ENCODE assay signal across 10 mouse cellular contexts in the genomic region with DNA sequence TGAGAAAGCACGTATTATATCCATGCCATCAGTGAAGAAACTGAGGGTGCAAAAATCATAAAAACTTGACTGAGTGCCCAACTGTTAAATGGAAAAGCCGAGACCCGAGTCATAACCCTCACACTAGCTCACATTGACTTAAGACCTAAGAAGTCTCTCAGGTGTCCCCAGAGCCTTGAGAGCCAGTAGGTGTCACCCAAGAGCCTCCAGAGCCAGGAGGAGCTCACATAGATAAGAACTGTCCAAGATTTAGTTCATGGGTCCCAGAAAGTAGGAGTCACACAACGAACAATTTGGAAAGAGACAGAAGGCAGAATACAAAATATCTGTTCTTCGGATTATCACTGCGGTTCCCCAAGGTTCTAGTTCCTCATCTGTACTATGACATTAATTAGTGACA. TPM values are rescaled to one million over a fixed set of nuclear protein-coding genes. Genes with fewer than 3 reads are reported as not detected.
DNase-seq lines count a peak whose midpoint lies in the region; TF ChIP-seq lines count a peak whose summit lies in the region.
"Had no signal": no experiment of that assay in that cellular context is flagged by ENCODE, and none has a peak within 500 bp of the region (broad histone marks: within the 10 kb centered on the region; RNA-seq: fewer than 3 reads in every experiment).

No protein-coding gene starts in this region.

- H3K9ac ChIP-seq in CH12.LX (ENCODE audit: insufficient read depth, low read depth) = no peak overlapping the region
- H3K9ac ChIP-seq: limb, embryonic 15.5 days had no signal

- TF ChIP-seq EP300 in CH12.LX (IDR thresholded peaks at IDR 0.05; ENCODE audit: low read length) = no peak

- no peaks in the 10 kb centered on the region for H3K9me3 ChIP-seq in CH12.LX (replicated peaks; ENCODE audit: low read length)
- H3K9me3 ChIP-seq: limb, embryonic 15.5 days had no signal

- no peak overlapping the region for H3K4me2 ChIP-seq in CH12.LX (ENCODE audit: insufficient read depth, low read depth, poor library complexity, severe bottlenecking)
- H3K4me2 ChIP-seq: limb, embryonic 15.5 days had no signal

- peak; percentile 54 for DNase-seq in left cerebral cortex, adult 2 months (ENCODE audit: extremely low spot score in 1 of 2, low spot score in 2 of 2)
- no peak for DNase-seq in left cerebral cortex, adult 8-10 months (ENCODE audit: low spot score in 2 of 2)
- peak; percentile 63 for DNase-seq in CH12.LX (ENCODE audit: extremely low read depth)
- peak; percentile 47 for DNase-seq in adipocyte (ENCODE audit: low spot score)
- DNase-seq in embryo, embryonic 10 days (ENCODE audit: low spot score) = peak; percentile 68
- DNase-seq in kidney, postnatal 4 days = peak; percentile 67 to 69
- DNase-seq in thymus, postnatal 4 days = peak; percentile 59
- no peak for DNase-seq in layer of hippocampus, adult 18-20 months (ENCODE audit: low spot score in 2 of 2)

- H3K4me1 ChIP-seq in CH12.LX (ENCODE audit: control insufficient read depth in 1 of 2, insufficient read depth in 2 of 2) = no peaks in the 10 kb centered on the region
- H3K4me1 ChIP-seq: limb, embryonic 15.5 days had no signal

- TF ChIP-seq CTCF in left cerebral cortex, adult 2 months (IDR thresholded peaks at IDR 0.05) = peak; percentile 72
- TF ChIP-seq CTCF in CH12.LX (conservative IDR thresholded peaks at IDR 0.05 in 1 of 2, IDR thresholded peaks at IDR 0.05 in 1 of 2; ENCODE audit: low read depth in 2 of 2, low read length in 2 of 2) = peak; percentile 51 to 91

- intact Hi-C loops in left cerebral cortex, adult 2 months (cut with DNase I) = loop anchor here (1.0 to 2.0 kb wide), 2 partner anchors 71 to 99 kb away; no protein-coding TSS in a partner anchor

- no peaks in the 10 kb centered on the region for H3K36me3 ChIP-seq in CH12.LX (replicated peaks in 1 of 2; ENCODE audit: control insufficient read depth in 1 of 2, insufficient read depth in 1 of 2, low read length in 1 of 2)
- H3K36me3 ChIP-seq: limb, embryonic 15.5 days had no signal

- no peak for TF ChIP-seq POLR2A in CH12.LX (IDR thresholded peaks at IDR 0.05; ENCODE audit: low read depth, low read length)

- no peak overlapping the region for H3K4me3 ChIP-seq in left cerebral cortex, adult 2 months
- H3K4me3 ChIP-seq in CH12.LX (replicated peaks in 1 of 3; ENCODE audit: low read depth in 2 of 3, low read length in 2 of 3, poor library complexity in 1 of 3) = no peak overlapping the region
- H3K4me3 ChIP-seq: erythroblast, embryonic 14.5 days; limb, embryonic 15.5 days had no signal

- no peaks in the 10 kb centered on the region for H3K27me3 ChIP-seq in CH12.LX (replicated peaks)
- H3K27me3 ChIP-seq: limb, embryonic 15.5 days had no signal

- dilution Hi-C loops in CH12.LX (cut with MboI; ENCODE audit: extremely low pct_ligation_motif_present, extremely low pct_unique_long_range_greater_than_20kb, low sequenced_read_pairs) = no loop called here

- in situ Hi-C loops in CH12.LX (cut with MboI; ENCODE audit: low pct_ligation_motif_present, low pct_unique_long_range_greater_than_20kb, low sequenced_read_pairs) = loop anchor here (10.0 kb wide), 1 partner anchor 101 kb away; no protein-coding TSS in a partner anchor

- peak; percentile 82 for TF ChIP-seq RAD21 in CH12.LX (IDR thresholded peaks at IDR 0.05; ENCODE audit: low read depth, low read length)

- no peaks in the 10 kb centered on the region for H3K79me2 ChIP-seq in CH12.LX (replicated peaks; ENCODE audit: control insufficient read depth, extremely low read depth, insufficient read depth, poor library complexity, severe bottlenecking)

- no peak overlapping the region for H3K27ac ChIP-seq in left cerebral cortex, adult 2 months
- no peak overlapping the region for H3K27ac ChIP-seq in CH12.LX (ENCODE audit: insufficient read depth, low read depth)
- H3K27ac ChIP-seq: limb, embryonic 15.5 days had no signal

TF ChIP-seq in CH12.LX, 34 proteins besides CTCF, POLR2A, EP300 and RAD21:
- peak; percentile 87 for TF ChIP-seq SMC3 (IDR thresholded peaks at IDR 0.05; ENCODE audit: low read depth, low read length)
- no peak for TF ChIP-seq MXI1 (IDR thresholded peaks at IDR 0.05; ENCODE audit: low read depth, low read length)
- TF ChIP-seq ZMIZ1 (IDR thresholded peaks at IDR 0.05; ENCODE audit: low read depth, low read length) = no peak
- peak; percentile 27; the same call in 1 of the 2 replicates for TF ChIP-seq ZC3H11A (IDR thresholded peaks at IDR 0.05; ENCODE audit: low read depth, low read length)

RNA-seq across cellular contexts. Expression of a gene that starts 10.5 kb away (rescaled TPM):
- total RNA-seq in left cerebral cortex, adult 2 months (2021) = 100 to 1,000 TPM; 133 to 144 TPM
- 100 to 1,000 TPM; 116 to 135 (median 120) TPM for total RNA-seq in left cerebral cortex, adult 8-10 months (2022)
- total RNA-seq in CH12.LX (2012; rRNA removed) (0.04 TPM in 1 of 2 replicates, not detected in the other), CH12.LX (2014; rRNA removed) (0.11 and 0.20 TPM in 2 replicates)
- 0.30 TPM in 1 of 2 replicates, not detected in the other for polyA plus RNA-seq in CH12.LX (2012; ENCODE audit: insufficient read length, low read depth)
- total RNA-seq in layer of hippocampus, adult 18-20 months (2021) = 100 to 1,000 TPM; 169 to 170 TPM
- polyA plus RNA-seq: erythroblast, embryonic 14.5 days had no signal

RNA-seq across cellular contexts. Expression of a gene that starts 29.8 kb away (rescaled TPM):
- total RNA-seq in left cerebral cortex, adult 2 months (2021) = 10 to 100 TPM; 14.4 to 16.3 TPM
- 10 to 100 TPM; 12.9 to 15.7 (median 13.9) TPM for total RNA-seq in left cerebral cortex, adult 8-10 months (2022)
- total RNA-seq in CH12.LX (2012; rRNA removed) (21.1 and 22.2 TPM in 2 replicates), CH12.LX (2014; rRNA removed) (21.6 and 24.9 TPM in 2 replicates)
- polyA plus RNA-seq in CH12.LX (2012; ENCODE audit: insufficient read length, low read depth) = 50.4 and 60.5 TPM in 2 replicates
- 10 to 100 TPM; 17.5 to 18.1 TPM for total RNA-seq in layer of hippocampus, adult 18-20 months (2021)

Comparison
In these comparisons a context has a peak if more than half of its experiments do, and no peak if none do; other contexts are left out.
1. DNase-seq: peak in left cerebral cortex, adult 2 months (2 of 2), CH12.LX (single experiment), adipocyte (single experiment), embryo, embryonic 10 days (single experiment), kidney, postnatal 4 days (2 of 2) and thymus, postnatal 4 days (single experiment); none in left cerebral cortex, adult 8-10 months (0 of 2) and layer of hippocampus, adult 18-20 months (0 of 2).
2. RNA of a gene that starts 10.5 kb away (total RNA-seq): 169 to 170 TPM in layer of hippocampus, adult 18-20 months, 133 to 144 TPM in left cerebral cortex, adult 2 months and 116 to 135 TPM in left cerebral cortex, adult 8-10 months; 0.04 to 0.20 TPM in CH12.LX; every median in the first group is over 10 times any median in the second.